Mouse (Mus musculus): Measurements from ENCODE around the gene Snap25. TPM values are rescaled to one million over a fixed set of nuclear protein-coding genes. Genes with fewer than 3 reads are reported as not detected.

Snap25 gene
- polyA plus RNA-seq, 1 experiment from 2014 or later, result 0.31 TPM

- Histone ChIP-seq H3K27ac (no peak overlapping the region), H3K9ac (replicated peaks) (no peak overlapping the region), H3K36me3 (no peaks in the 10 kb centered on the region), H3K9me3 (no peaks in the 10 kb centered on the region), H3K4me1 (replicated peaks) (no peaks in the 10 kb centered on the region), H3K27me3 (no peaks in the 10 kb centered on the region), H3K4me2 (no peak overlapping the region), H3K4me3 (replicated peaks) (no peak overlapping the region)
- no peak for ATAC-seq (ENCODE audit: insufficient number of reproducible peaks, insufficient read depth, low FRiP score, low TSS enrichment, low read depth)
Observed at GRCm38 (mm10) chr2:136780268-136780667, 67.0 kb downstream of the Snap25 start.

- Histone ChIP-seq H3K4me3 (replicated peaks) (no peak overlapping the region), H3K27ac (no peak overlapping the region), H3K9me3 (no peaks in the 10 kb centered on the region), H3K36me3 (no peaks in the 10 kb centered on the region), H3K27me3 (no peaks in the 10 kb centered on the region), H3K4me1 (replicated peaks) (no peaks in the 10 kb centered on the region), H3K9ac (replicated peaks) (no peak overlapping the region), H3K4me2 (no peak overlapping the region)
- ATAC-seq (ENCODE audit: insufficient number of reproducible peaks, insufficient read depth, low FRiP score, low TSS enrichment, low read depth), result no peak
- 80% methylated on average over 4 of the region's 4 CpGs for WGBS
Observed at GRCm38 (mm10) chr2:136784310-136784709, 71.1 kb downstream of the Snap25 start.

GRCm38 (mm10) chr2:136788379-136788778 lies 75.1 kb downstream of the Snap25 start:
- H3K9ac ChIP-seq (replicated peaks), result no peak overlapping the region
- H3K4me3 ChIP-seq (replicated peaks), result no peak overlapping the region
- WGBS, result 65% methylated on average over 4 of the region's 4 CpGs
- ATAC-seq (ENCODE audit: insufficient number of reproducible peaks, insufficient read depth, low FRiP score, low TSS enrichment, low read depth), result no peak
- no peaks in the 10 kb centered on the region for H3K4me1 ChIP-seq (replicated peaks)
- H3K9me3 ChIP-seq, result no peaks in the 10 kb centered on the region
- no peaks in the 10 kb centered on the region for H3K36me3 ChIP-seq
- no peak overlapping the region for H3K4me2 ChIP-seq
- H3K27me3 ChIP-seq, result no peaks in the 10 kb centered on the region
- no peak overlapping the region for H3K27ac ChIP-seq

- Histone ChIP-seq H3K4me3 (replicated peaks) (no peak overlapping the region), H3K27ac (no peak overlapping the region), H3K36me3 (no peaks in the 10 kb centered on the region), H3K9ac (replicated peaks) (no peak overlapping the region), H3K4me1 (replicated peaks) (no peaks in the 10 kb centered on the region), H3K9me3 (no peaks in the 10 kb centered on the region), H3K4me2 (no peak overlapping the region), H3K27me3 (no peaks in the 10 kb centered on the region)
- no peak for ATAC-seq (ENCODE audit: insufficient number of reproducible peaks, insufficient read depth, low FRiP score, low TSS enrichment, low read depth)
- 89% methylated on average over 1 of the region's 1 CpGs for WGBS
Observed at GRCm38 (mm10) chr2:136796518-136796917, 83.3 kb downstream of the Snap25 start.

GRCm38 (mm10) chr2:136798887-136799430 lies 85.7 kb downstream of the Snap25 start:
- H3K27ac ChIP-seq, result no peak overlapping the region
- H3K27me3 ChIP-seq, result no peaks in the 10 kb centered on the region
- no peak overlapping the region for H3K9ac ChIP-seq (replicated peaks)
- H3K9me3 ChIP-seq, result no peaks in the 10 kb centered on the region
- no peak for ATAC-seq (ENCODE audit: insufficient number of reproducible peaks, insufficient read depth, low FRiP score, low TSS enrichment, low read depth)
- 71% methylated on average over 2 of the region's 2 CpGs for WGBS
- H3K4me2 ChIP-seq, result no peak overlapping the region
- H3K4me1 ChIP-seq (replicated peaks), result no peaks in the 10 kb centered on the region
- H3K4me3 ChIP-seq (replicated peaks), result no peak overlapping the region
- H3K36me3 ChIP-seq, result no peaks in the 10 kb centered on the region

GRCm38 (mm10) chr2:136801102-136801501 lies 87.8 kb downstream of the Snap25 start:
- no peak overlapping the region for H3K4me3 ChIP-seq (replicated peaks)
- no peaks in the 10 kb centered on the region for H3K4me1 ChIP-seq (replicated peaks)
- no peak overlapping the region for H3K9ac ChIP-seq (replicated peaks)
- no peaks in the 10 kb centered on the region for H3K9me3 ChIP-seq
- no peak for ATAC-seq (ENCODE audit: insufficient number of reproducible peaks, insufficient read depth, low FRiP score, low TSS enrichment, low read depth)
- H3K36me3 ChIP-seq, result no peaks in the 10 kb centered on the region
- H3K4me2 ChIP-seq, result no peak overlapping the region
- H3K27me3 ChIP-seq, result no peaks in the 10 kb centered on the region
- no peak overlapping the region for H3K27ac ChIP-seq

GRCm38 (mm10) chr2:136802076-136802475 lies 88.8 kb downstream of the Snap25 start:
- ATAC-seq (ENCODE audit: insufficient number of reproducible peaks, insufficient read depth, low FRiP score, low TSS enrichment, low read depth), result no peak
- Histone ChIP-seq H3K36me3 (no peaks in the 10 kb centered on the region), H3K4me3 (replicated peaks) (no peak overlapping the region), H3K4me1 (replicated peaks) (no peaks in the 10 kb centered on the region), H3K27ac (no peak overlapping the region), H3K9me3 (no peaks in the 10 kb centered on the region), H3K9ac (replicated peaks) (no peak overlapping the region), H3K4me2 (no peak overlapping the region), H3K27me3 (no peaks in the 10 kb centered on the region)
- 89% methylated on average over 3 of the region's 3 CpGs for WGBS

- WGBS, result 87% methylated on average over 7 of the region's 7 CpGs
- Histone ChIP-seq H3K27me3 (no peaks in the 10 kb centered on the region), H3K9me3 (no peaks in the 10 kb centered on the region), H3K4me1 (replicated peaks) (0 out of 2 replicates have a peak, but pooled peaks cover 5% of the 10 kb centered on the region), H3K4me3 (replicated peaks) (no peak overlapping the region), H3K36me3 (no peaks in the 10 kb centered on the region), H3K4me2 (no peak overlapping the region), H3K27ac (no peak overlapping the region), H3K9ac (replicated peaks) (no peak overlapping the region)
- no peak for ATAC-seq (ENCODE audit: insufficient number of reproducible peaks, insufficient read depth, low FRiP score, low TSS enrichment, low read depth)
Observed at GRCm38 (mm10) chr2:136803142-136803541, 89.9 kb downstream of the Snap25 start.

- Histone ChIP-seq H3K36me3 (no peaks in the 10 kb centered on the region), H3K27me3 (no peaks in the 10 kb centered on the region), H3K27ac (peak overlapping the region; percentile 12; the same call in 1 of the 2 replicates), H3K4me1 (replicated peaks) (0 out of 2 replicates have a peak, but pooled peaks cover 5% of the 10 kb centered on the region), H3K4me2 (no peak overlapping the region), H3K9ac (replicated peaks) (no peak overlapping the region), H3K9me3 (no peaks in the 10 kb centered on the region), H3K4me3 (replicated peaks) (no peak overlapping the region)
- no peak for ATAC-seq (ENCODE audit: insufficient number of reproducible peaks, insufficient read depth, low FRiP score, low TSS enrichment, low read depth)
- 62% methylated on average over 8 of the region's 8 CpGs for WGBS
Observed at GRCm38 (mm10) chr2:136807992-136808726, 94.9 kb downstream of the Snap25 start.

- H3K27ac ChIP-seq, result no peak overlapping the region
- no peaks in the 10 kb centered on the region for H3K27me3 ChIP-seq
- no peaks in the 10 kb centered on the region for H3K36me3 ChIP-seq
- no peak overlapping the region for H3K9ac ChIP-seq (replicated peaks)
- WGBS, result 95% methylated on average over 1 of the region's 1 CpGs
- H3K4me3 ChIP-seq (replicated peaks), result no peak overlapping the region
- no peak overlapping the region for H3K4me2 ChIP-seq
- ATAC-seq (ENCODE audit: insufficient number of reproducible peaks, insufficient read depth, low FRiP score, low TSS enrichment, low read depth), result no peak
- 0 out of 2 replicates have a peak, but pooled peaks cover 5% of the 10 kb centered on the region for H3K4me1 ChIP-seq (replicated peaks)
- H3K9me3 ChIP-seq, result no peaks in the 10 kb centered on the region
Observed at GRCm38 (mm10) chr2:136811331-136811730, 98.1 kb downstream of the Snap25 start.

GRCm38 (mm10) chr2:136816717-136817400 lies 103.6 kb downstream of the Snap25 start:
- H3K27ac ChIP-seq, result no peak overlapping the region
- no peaks in the 10 kb centered on the region for H3K4me1 ChIP-seq (replicated peaks)
- H3K9ac ChIP-seq (replicated peaks), result no peak overlapping the region
- no peak overlapping the region for H3K4me2 ChIP-seq
- no peaks in the 10 kb centered on the region for H3K36me3 ChIP-seq
- no peak overlapping the region for H3K4me3 ChIP-seq (replicated peaks)
- ATAC-seq (ENCODE audit: insufficient number of reproducible peaks, insufficient read depth, low FRiP score, low TSS enrichment, low read depth), result no peak
- no peaks in the 10 kb centered on the region for H3K27me3 ChIP-seq
- no peaks in the 10 kb centered on the region for H3K9me3 ChIP-seq
- 88% methylated on average over 9 of the region's 9 CpGs for WGBS
